Mouse (Mus musculus): ENCODE measurements around the gene Mks1. TPM values are rescaled to one million over a fixed set of nuclear protein-coding genes. Genes with fewer than 3 reads are reported as not detected.
"Not testable (repeated sequence)": the region's sequence is repeated elsewhere in the genome, so short reads cannot be mapped to it uniquely, and the experiment has no call there.

Mks1 gene
- total RNA-seq (2021), result 1 to 10 TPM; 5.9 to 8.9 TPM
- long read RNA-seq, experiment 1, transcript Mks1-201 (18 exons, 2,499 nt), result major isoform, 9 of 12 reads
- long read RNA-seq, experiment 1, partial matches to known transcripts, result 1 of 12 reads
- long read RNA-seq, experiment 1, other reads (novel, unspliced or antisense), result 2 of 12 reads
- long read RNA-seq, experiment 2, transcript Mks1-201 (18 exons, 2,499 nt), result major isoform, 25 of 31 reads
- long read RNA-seq, experiment 2, partial matches to known transcripts, result 3 of 31 reads
- long read RNA-seq, experiment 2, other reads (novel, unspliced or antisense), result 3 of 31 reads

GRCm38 (mm10) chr11:87852690-87853596, at the start of gene Mks1:
Gene Mks1 (plus strand): TSS chr11:87853215.
- DNase-seq (ENCODE audit: low spot score in 2 of 2), result peak; percentile 84

DNA sequence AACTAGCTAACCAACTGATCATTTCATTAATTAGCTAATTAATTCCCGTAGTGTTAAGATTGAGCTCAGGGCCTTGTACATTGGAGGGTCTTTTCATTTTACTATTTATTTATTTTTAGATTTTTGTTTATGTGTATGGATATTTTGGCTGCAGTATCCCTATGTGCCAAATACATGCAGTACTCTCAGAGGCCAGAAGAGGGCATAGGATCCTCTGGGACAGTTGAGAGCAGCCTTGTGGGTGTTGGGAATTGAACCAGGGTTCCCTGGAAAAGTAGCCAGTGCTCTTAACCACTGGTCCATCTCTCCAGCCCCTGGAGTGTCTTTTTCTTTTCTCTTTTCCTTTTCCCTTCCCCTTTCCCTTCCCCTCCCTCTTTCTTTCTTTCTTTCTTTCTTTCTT, 47.6 kb upstream of the Mks1 start:
- DNase-seq (ENCODE audit: low spot score in 2 of 2), result peak in 1 of 2 experiments; percentile 38

DNA sequence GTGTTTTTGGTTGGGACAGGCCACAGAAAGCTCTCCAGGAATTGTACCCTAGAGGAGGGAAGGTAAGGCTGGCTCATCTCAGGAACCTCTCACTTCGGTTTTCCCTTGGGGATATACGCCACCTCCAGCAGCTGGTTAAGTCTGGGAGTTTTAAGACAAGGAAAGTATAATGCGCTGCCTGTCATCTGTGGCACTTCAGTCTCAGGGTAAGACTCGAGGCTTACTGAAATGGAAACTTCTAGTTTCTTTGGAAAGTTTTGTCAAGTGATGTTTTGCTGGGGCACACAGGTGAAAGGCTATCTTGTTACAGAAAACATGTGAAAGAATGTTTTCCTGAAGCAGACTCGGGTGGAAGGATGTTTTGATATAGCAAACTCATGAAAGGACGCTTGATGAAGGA, 45.6 kb upstream of the Mks1 start:
- no peak for DNase-seq (ENCODE audit: low spot score in 2 of 2)

- DNase-seq (ENCODE audit: low spot score in 2 of 2), result no peak
These were observed 44.8 kb upstream of the Mks1 start for GRCm38 (mm10) chr11:87808236-87808635.

GRCm38 (mm10) chr11:87811396-87811795, 41.6 kb upstream of the Mks1 start:
- no peak for DNase-seq (ENCODE audit: low spot score in 2 of 2)

- no peak for DNase-seq (ENCODE audit: low spot score in 2 of 2)
These were observed 38.2 kb upstream of the Mks1 start for GRCm38 (mm10) chr11:87814831-87815230.

GRCm38 (mm10) chr11:87816707-87817442, 36.1 kb upstream of the Mks1 start:
- DNase-seq (ENCODE audit: low spot score in 2 of 2), result peak; percentile 17 to 40

- DNase-seq (ENCODE audit: low spot score in 2 of 2), result no peak
These were observed 35.6 kb upstream of the Mks1 start for GRCm38 (mm10) chr11:87817443-87817773.

DNA sequence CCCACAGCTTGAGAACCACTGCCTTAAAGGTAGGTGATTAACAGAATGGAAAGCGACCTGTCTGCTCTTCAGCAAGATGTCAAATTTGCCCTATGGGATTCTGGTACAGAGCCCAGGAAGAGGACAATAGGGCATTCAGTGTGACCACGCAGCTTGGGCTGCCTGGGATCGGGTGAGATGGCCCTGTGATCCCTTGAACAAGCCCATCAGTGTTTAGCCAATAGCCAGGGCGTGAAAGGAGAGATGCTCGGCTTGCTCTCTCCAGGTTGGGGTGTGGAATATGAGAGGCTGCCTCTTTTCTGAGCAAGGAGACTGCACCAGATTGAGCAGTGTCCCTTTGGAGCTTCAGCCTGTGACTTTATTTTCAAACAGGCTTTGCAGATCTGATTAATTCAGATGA, 31.5 kb upstream of the Mks1 start:
- DNase-seq (ENCODE audit: low spot score in 2 of 2), result no peak

GRCm38 (mm10) chr11:87828239-87828900, 24.6 kb upstream of the Mks1 start, which contains the start of gene Lpo:
Gene Lpo (minus strand): TSS chr11:87828289.
- no peak for DNase-seq (ENCODE audit: low spot score in 2 of 2)

GRCm38 (mm10) chr11:87840676-87841075, 12.3 kb upstream of the Mks1 start:
- no peak for DNase-seq (ENCODE audit: low spot score in 2 of 2)

GRCm38 (mm10) chr11:87841436-87841835, 11.6 kb upstream of the Mks1 start:
- DNase-seq (ENCODE audit: low spot score in 2 of 2), result no peak

- DNase-seq (ENCODE audit: low spot score in 2 of 2), result no peak
These were observed 5.9 kb upstream of the Mks1 start for GRCm38 (mm10) chr11:87846968-87847600.

- no peak for DNase-seq (ENCODE audit: low spot score in 2 of 2)
These were observed 5.1 kb upstream of the Mks1 start for GRCm38 (mm10) chr11:87847884-87848283.

- DNase-seq (ENCODE audit: low spot score in 2 of 2), result peak in 1 of 2 experiments; percentile 11
These were observed 561 bp downstream of the Mks1 start for GRCm38 (mm10) chr11:87853597-87853954.

- DNase-seq (ENCODE audit: low spot score in 2 of 2), result no peak
These were observed 1.5 kb downstream of the Mks1 start for GRCm38 (mm10) chr11:87854550-87854949.

DNA sequence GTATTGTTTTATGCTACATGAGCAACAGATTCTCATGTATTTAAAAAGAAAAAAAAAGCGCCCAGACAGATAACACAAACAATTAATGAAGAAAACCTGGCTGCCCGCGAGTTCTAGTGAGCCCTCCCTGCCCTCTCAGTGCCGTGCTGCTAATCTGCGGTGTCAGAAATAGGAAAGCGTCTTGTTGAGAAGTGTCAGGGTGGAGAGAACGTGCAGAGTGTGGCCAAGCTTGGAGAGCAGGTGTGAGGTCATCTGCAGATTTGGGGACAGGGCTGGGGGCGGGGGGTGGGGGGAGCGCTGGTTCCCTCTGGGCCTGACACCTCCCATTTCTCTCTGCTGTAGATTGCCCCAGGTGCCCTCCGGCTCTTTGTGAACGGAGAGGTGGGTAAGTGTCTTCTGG, 6.3 kb downstream of the Mks1 start:
- no peak for DNase-seq (ENCODE audit: low spot score in 2 of 2)

DNA sequence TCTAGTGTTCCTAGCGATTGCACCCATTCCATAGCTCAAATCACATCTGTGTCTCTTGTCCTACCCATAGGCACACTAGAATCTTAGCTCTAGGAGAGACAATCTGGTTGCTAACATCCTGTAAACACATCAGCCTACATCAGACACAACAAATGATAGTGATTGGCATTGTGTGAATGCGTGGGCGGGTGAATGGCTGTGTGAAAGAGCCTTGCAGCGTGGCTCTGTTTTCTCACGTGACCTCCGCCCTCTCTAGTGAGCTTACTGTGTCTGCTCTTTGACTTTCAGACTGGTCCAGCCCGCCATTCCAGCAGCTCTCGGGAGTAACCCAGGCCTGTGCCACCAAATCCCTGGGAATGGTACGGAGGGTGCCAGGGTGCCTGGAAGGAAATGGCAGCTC, 7.4 kb downstream of the Mks1 start:
- DNase-seq (ENCODE audit: low spot score in 2 of 2), result no peak

DNA sequence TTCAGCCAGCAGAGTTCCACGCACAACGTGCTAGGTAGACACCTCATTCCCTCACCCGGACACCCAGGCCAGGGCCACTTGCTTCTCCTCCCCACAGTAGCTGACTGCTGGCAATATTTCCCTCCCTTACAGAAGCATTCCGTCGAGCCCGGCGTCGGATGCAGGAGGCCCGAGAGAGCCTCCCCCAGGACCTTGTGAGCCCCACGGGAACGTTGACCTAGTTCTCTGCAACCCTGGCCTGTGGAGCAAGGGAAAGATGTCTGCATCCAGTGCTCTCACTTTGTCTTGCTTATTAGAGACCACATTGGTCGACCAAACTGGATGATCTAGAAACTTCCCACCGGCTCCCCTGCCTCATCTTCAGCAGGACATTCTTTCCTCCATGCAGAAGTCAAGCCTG, 9.8 kb downstream of the Mks1 start:
- no peak for DNase-seq (ENCODE audit: low spot score in 2 of 2)

- DNase-seq (ENCODE audit: low spot score in 2 of 2), result not testable (repeated sequence)
These were observed 13.9 kb downstream of the Mks1 start for GRCm38 (mm10) chr11:87866891-87867290.

DNA sequence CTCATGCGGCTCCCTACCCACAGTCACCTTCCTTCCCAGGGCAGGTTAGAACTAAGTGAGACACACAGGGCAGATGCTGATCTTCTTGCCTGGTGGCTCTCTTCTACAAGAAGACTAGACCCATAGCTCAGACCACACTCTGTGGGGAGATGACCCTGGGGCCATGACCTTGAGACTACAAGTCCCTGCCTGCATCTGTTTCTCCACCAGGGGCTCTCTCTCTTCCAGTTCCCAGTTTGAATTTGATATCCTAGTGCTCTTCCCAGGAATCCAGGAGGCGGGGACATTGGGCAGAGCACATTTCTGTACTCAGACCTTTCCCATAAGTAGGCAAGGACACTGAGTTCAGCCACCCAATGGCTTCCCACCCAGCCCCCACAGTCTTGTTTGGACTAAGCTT, 17.1 kb downstream of the Mks1 start:
- DNase-seq (ENCODE audit: low spot score in 2 of 2), result no peak
